Mouse (Mus musculus) gastrocnemius, adult 2 months (tissue): Measurements from ENCODE around the gene Rpp40. TPM values are rescaled to one million over a fixed set of nuclear protein-coding genes. Genes with fewer than 3 reads are reported as not detected.

Experiments
- DNase-seq: peaks from one replicate; pipeline ENCODE4 v3.0.0; 2022
- H3K27ac ChIP-seq: fragments of 200-600 bp; 2 replicates; pipeline ENCODE4 v1.8.1; 2022; ENCODE audit warnings: mild to moderate bottlenecking
- H3K4me3 ChIP-seq: fragments of 200-600 bp; 2 replicates; pipeline ENCODE4 v1.8.1; 2022; ENCODE audit warnings: mild to moderate bottlenecking, moderate library complexity
- CTCF ChIP-seq: fragments of 200-600 bp; IDR thresholded peaks from 2 replicates; pipeline ENCODE4 v1.8.1; 2022; ENCODE audit warnings: antibody characterized with exemption, mild to moderate bottlenecking, moderate library complexity
- intact Hi-C: fragments of 180-260 bp; cut with DNase I; formaldehyde crosslinking; loops from one replicate; pipeline ENCODE4 v1.15.1; 2025
- long read RNA-seq, 2 experiments: library from polyadenylated mRNA; stranded (forward); transcript quantifications; one replicate each; pipeline ENCODE4 v2.0.0; 2021
- total RNA-seq, 2 experiments: library from RNA; stranded (reverse); gene quantifications; 2 replicates each; pipeline ENCODE4 v1.2.3; 2021

Rpp40 gene
- 10 to 100 TPM; 13.9 to 15.1 TPM for total RNA-seq
- long read RNA-seq, experiment 1, full-length matches to known transcripts: 6 of 7 reads
- long read RNA-seq, experiment 1, partial matches to known transcripts: 0 of 7 reads
- long read RNA-seq, experiment 1, other reads (novel, unspliced or antisense): 1 of 7 reads
- long read RNA-seq, experiment 2, full-length matches to known transcripts: 12 of 15 reads
- long read RNA-seq, experiment 2, partial matches to known transcripts: 0 of 15 reads
- long read RNA-seq, experiment 2, other reads (novel, unspliced or antisense): 3 of 15 reads

DNA sequence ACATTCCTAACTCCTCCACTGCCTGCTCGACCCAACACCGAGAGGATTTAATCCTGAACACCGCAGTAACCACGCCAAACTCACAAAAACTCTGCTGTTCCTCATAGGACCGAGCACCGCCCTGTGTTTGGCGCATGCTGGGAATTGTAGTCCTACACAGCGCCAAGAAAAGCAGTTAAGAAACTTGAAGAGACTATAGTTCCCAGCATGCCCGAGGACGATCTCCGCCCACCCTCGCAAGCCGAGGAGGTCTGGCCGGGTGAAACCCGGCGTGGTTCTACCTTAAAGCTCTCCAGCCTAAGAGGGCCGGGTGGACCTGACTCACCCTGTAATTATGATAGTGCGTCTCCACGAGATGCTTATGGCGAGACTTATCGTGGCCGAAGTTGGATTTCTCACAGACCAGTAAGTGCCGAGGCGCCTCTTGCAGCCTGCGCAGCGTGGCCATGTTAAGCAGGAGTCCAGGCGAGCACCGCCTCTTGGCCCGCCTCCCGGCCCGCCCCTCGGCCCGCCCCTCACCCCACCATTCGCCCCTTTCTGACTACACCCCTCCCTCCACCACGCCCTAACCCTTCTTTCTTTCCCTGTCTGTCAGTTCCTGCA lies at the start of gene Rpp40:
Rpp40 (minus strand) TSS at position 481 of the 603 bp plus-strand sequence.
- H3K4me3 ChIP-seq: peak within 1 kb of the TSS; percentile 92
- peak; percentile 93 for DNase-seq
- no peak for TF ChIP-seq CTCF
- intact Hi-C loops: no loop called here
- H3K27ac ChIP-seq: peak within 1 kb of the TSS; percentile 94

- no peak for DNase-seq
- Histone ChIP-seq H3K27ac (no peak overlapping the region), H3K4me3 (no peak overlapping the region)
- no peak for TF ChIP-seq CTCF
- intact Hi-C loops: loop anchor here (10.0 kb wide), 1 partner anchor 925 kb away; the partner anchor contains the start of gene Eci2
Observed at GRCm38 (mm10) chr13:35949814-35950455, 43.8 kb upstream of the Rpp40 start.

- DNase-seq: peak; percentile 79
- no peak overlapping the region for H3K4me3 ChIP-seq
- peak; percentile 96 for TF ChIP-seq CTCF
- intact Hi-C loops: no loop called here
- H3K27ac ChIP-seq: no peak overlapping the region
Observed at GRCm38 (mm10) chr13:35947354-35948000, 41.3 kb upstream of the Rpp40 start.

GRCm38 (mm10) chr13:35946659-35947353 lies 40.6 kb upstream of the Rpp40 start:
- TF ChIP-seq CTCF: no peak
- H3K27ac ChIP-seq: no peak overlapping the region
- DNase-seq: no peak
- no peak overlapping the region for H3K4me3 ChIP-seq
- intact Hi-C loops: no loop called here

DNA sequence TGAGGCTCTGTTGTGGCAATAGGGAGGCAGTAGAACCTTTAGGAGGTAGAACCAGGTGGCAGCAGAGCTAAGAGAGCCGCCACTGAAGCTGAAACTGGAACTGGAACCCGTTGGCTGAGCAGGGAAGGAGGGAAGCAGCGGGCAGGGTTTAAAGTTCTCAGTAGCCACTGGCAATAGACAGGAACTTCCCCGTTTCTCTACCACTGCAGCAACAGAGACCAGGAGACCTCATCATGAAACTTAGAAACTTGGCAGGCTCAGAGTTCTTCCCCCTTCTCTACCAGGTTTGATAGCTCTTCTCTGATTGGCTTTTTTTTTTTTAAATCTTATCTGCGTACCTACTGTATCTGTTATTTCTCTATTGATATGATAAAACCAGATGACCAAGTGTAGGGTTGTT lies 34.8 kb upstream of the Rpp40 start:
- H3K4me3 ChIP-seq: no peak overlapping the region
- intact Hi-C loops: no loop called here
- no peak for DNase-seq
- no peak for TF ChIP-seq CTCF
- no peak overlapping the region for H3K27ac ChIP-seq

- Histone ChIP-seq H3K27ac (no peak overlapping the region), H3K4me3 (no peak overlapping the region)
- no peak for DNase-seq
- TF ChIP-seq CTCF: no peak
- intact Hi-C loops: no loop called here
Observed at GRCm38 (mm10) chr13:35939871-35940665, 33.9 kb upstream of the Rpp40 start.

GRCm38 (mm10) chr13:35937991-35938390 lies 31.8 kb upstream of the Rpp40 start:
- no peak overlapping the region for H3K27ac ChIP-seq
- TF ChIP-seq CTCF: no peak
- intact Hi-C loops: no loop called here
- H3K4me3 ChIP-seq: no peak overlapping the region
- DNase-seq: no peak

- intact Hi-C loops: no loop called here
- no peak overlapping the region for H3K27ac ChIP-seq
- DNase-seq: no peak
Observed at GRCm38 (mm10) chr13:35911476-35911875, 5.3 kb upstream of the Rpp40 start.

DNA sequence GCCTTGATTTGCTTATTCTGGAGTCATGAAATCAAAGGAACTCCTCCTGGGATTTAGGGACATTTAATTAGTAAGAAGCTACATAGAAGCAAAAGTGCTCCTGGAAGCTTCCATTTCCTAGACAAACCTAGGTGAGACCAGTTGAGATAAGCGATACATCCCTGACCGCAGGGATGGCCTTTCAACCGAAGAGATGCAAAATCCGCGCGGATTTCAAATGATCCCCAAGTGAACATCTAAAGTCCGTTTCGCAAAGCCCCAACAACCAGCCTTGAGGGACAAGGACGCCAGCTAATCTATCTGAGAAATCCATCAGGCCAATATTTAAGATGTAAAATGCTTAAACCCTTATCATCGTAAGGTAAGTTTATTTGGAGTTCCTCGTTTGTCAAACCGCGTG lies 781 bp downstream of the Rpp40 start:
- DNase-seq: no peak
- TF ChIP-seq CTCF: no peak
- Histone ChIP-seq H3K4me3 (peak overlapping the region; percentile 92), H3K27ac (peak overlapping the region; percentile 94)
- intact Hi-C loops: no loop called here

More at GRCm38 (mm10) chr13:35911476-35911875, 5.3 kb upstream of the Rpp40 start:
- TF ChIP-seq CTCF: no peak
- no peak overlapping the region for H3K4me3 ChIP-seq

GRCm38 (mm10) chr13:35892866-35893265 lies 13.3 kb downstream of the Rpp40 start:
- intact Hi-C loops: no loop called here
- Histone ChIP-seq H3K27ac (no peak overlapping the region), H3K4me3 (no peak overlapping the region)
- no peak for DNase-seq
- TF ChIP-seq CTCF: no peak

DNA sequence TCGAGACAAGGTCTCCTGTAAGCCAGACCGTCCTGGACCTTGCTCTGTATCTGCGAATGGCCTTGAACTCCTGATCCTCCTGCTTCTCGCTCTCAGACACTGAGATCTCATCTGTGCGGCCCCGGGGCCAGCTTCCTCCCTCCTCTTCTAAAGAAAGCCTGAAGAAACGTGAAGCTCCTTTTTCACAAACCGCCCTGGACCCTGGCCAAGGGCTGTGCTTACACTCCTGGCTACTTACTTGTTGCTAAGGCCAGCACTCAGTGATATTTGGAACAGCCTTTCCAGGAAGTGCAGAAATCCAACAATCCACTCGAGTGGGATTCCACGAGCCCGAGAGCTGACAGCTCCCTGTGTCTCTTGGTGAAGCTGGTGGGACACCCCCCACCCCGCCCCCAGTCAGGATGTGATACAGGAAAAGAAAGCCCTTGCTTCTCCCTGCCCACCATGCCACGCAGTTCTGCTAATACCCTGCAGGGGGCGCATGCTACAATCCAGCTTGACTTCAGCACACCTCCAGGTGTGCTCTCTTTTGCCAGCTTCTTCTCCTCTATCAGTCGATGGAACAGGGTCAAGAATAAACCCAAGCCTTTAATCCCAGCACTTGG lies 19.9 kb downstream of the Rpp40 start:
- intact Hi-C loops: no loop called here
- TF ChIP-seq CTCF: peak; percentile 70
- H3K4me3 ChIP-seq: peak overlapping the region; percentile 37
- peak overlapping the region; percentile 51; the same call in 1 of the 2 replicates for H3K27ac ChIP-seq
- DNase-seq: peak; percentile 83
